Mouse (Mus musculus) erythroblast, embryonic 14.5 days (primary cell): ENCODE measurements around the gene Hmgb1.

Source experiments
- GATA1 ChIP-seq: IDR thresholded peaks from 2 replicates; pipeline ENCODE4 v1.6.1; 2012; ENCODE audit warnings: low read length, inconsistent platforms, mixed read lengths
- TAL1 ChIP-seq: IDR thresholded peaks from 3 replicates; pipeline ENCODE4 v1.6.1; 2012; ENCODE audit warnings: low read length, inconsistent platforms, mixed read lengths

DNA sequence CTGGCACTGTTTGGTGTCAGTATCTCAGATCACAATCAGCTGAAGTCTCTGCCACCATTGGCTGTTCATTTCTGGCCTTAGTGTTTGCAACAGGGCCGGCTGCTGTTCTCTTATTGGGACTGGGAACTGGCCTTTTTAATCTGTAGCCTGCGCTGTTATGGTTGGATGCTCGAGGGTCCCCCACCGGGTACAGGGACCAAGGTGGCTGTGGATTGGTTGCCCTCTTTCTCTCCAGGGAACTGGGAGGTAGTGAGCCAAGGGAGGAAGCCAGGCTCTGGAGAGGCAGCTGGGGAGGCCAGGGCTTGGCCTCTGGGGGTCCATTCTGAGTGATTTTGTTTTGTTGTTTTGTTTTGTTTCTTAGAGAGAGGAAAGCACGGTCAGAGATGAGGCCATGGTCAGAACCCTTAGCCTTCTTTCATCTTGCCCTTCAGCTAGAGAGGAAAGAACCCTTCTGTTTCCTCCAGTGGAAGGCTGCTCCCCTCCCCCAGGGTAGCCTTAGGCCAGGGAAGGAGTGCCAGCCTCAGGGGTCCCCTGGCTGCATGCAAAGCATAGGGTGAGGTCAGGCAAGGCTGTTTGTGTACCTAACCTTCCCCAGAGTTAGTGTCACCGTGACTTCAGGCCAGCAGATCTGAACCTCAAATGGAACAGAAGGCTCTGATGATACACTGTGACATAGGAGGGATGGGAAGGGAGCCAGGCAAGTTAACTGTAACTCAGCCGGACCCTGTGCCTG lies 66.3 kb downstream of the Hmgb1 start:
- no peak for TF ChIP-seq GATA1
- no peak for TF ChIP-seq TAL1
